ENCODE assay signal across 8 mouse cellular contexts in genomic region chr3:31309371-31309933, GRCm38 (mm10). TPM values are rescaled to one million over a fixed set of nuclear protein-coding genes. Genes with fewer than 3 reads are reported as not detected.
DNase-seq lines count a peak whose midpoint lies in the region; ATAC-seq and TF ChIP-seq lines count a peak whose summit lies in the region.

No protein-coding gene starts in this region.

- WGBS in lung, embryonic 14.5 days, result 1% methylated on average over 36 of the region's 36 CpGs
- under 1% methylated on average over 36 of the region's 36 CpGs for WGBS in embryonic facial prominence, embryonic 10.5 days
- WGBS in intestine, embryonic 15.5 days, result 4% methylated on average over 36 of the region's 36 CpGs
- WGBS in midbrain, postnatal 0 days, result 1% methylated on average over 36 of the region's 36 CpGs

- H3K36me3 ChIP-seq in lung, embryonic 14.5 days (ENCODE audit: insufficient read depth), result no peaks in the 10 kb centered on the region
- H3K36me3 ChIP-seq in embryonic facial prominence, embryonic 10.5 days (replicated peaks), result no peaks in the 10 kb centered on the region
- no peaks in the 10 kb centered on the region for H3K36me3 ChIP-seq in intestine, embryonic 15.5 days
- no peaks in the 10 kb centered on the region for H3K36me3 ChIP-seq in midbrain, postnatal 0 days (ENCODE audit: insufficient read depth, low read length)

- H3K4me2 ChIP-seq in lung, embryonic 14.5 days, result 0 out of 2 replicates have a peak overlapping the region, but pooled peaks have one; percentile 7
- H3K4me2 ChIP-seq in intestine, embryonic 15.5 days (replicated peaks), result 0 out of 2 replicates have a peak overlapping the region, but pooled peaks have one; percentile 24
- peak overlapping the region; percentile 78 for H3K4me2 ChIP-seq in midbrain, postnatal 0 days (ENCODE audit: low read depth, low read length, poor library complexity, severe bottlenecking)

- DNase-seq in lung, embryonic 14.5 days, result no peak
- DNase-seq in lung, postnatal 10 days, result no peak
- DNase-seq in embryonic facial prominence, embryonic 10.5 days (ENCODE audit: low spot score), result peak; percentile 29
- peak; percentile 31 for DNase-seq in midbrain, postnatal 0 days (ENCODE audit: low spot score)

- ATAC-seq in lung, embryonic 14.5 days (ENCODE audit: insufficient read depth), result no peak
- ATAC-seq in intestine, embryonic 15.5 days, result no peak
- peak; percentile 75 for ATAC-seq in midbrain, postnatal 0 days (ENCODE audit: low FRiP score)
- no peak for ATAC-seq in granulocyte monocyte progenitor cell, adult 5-6 weeks (replicated peaks; ENCODE audit: poor library complexity, severe bottlenecking)
- ATAC-seq in erythroid progenitor cell, adult 5-6 weeks (replicated peaks; ENCODE audit: low FRiP score, poor library complexity, severe bottlenecking), result no peak
- no peak for ATAC-seq in CD4-positive, CD25-positive, alpha-beta regulatory T cell, adult 4 months

- no peaks in the 10 kb centered on the region for H3K9me3 ChIP-seq in lung, embryonic 14.5 days (ENCODE audit: low read depth, low read length)
- H3K9me3 ChIP-seq in embryonic facial prominence, embryonic 10.5 days, result no peaks in the 10 kb centered on the region
- no peaks in the 10 kb centered on the region for H3K9me3 ChIP-seq in intestine, embryonic 15.5 days
- no peaks in the 10 kb centered on the region for H3K9me3 ChIP-seq in midbrain, postnatal 0 days (ENCODE audit: low read length)

- no peak overlapping the region for H3K27ac ChIP-seq in lung, embryonic 14.5 days (ENCODE audit: low read depth)
- no peak overlapping the region for H3K27ac ChIP-seq in embryonic facial prominence, embryonic 10.5 days (replicated peaks)
- H3K27ac ChIP-seq in intestine, embryonic 15.5 days, result no peak overlapping the region
- peak overlapping the region; percentile 81 for H3K27ac ChIP-seq in midbrain, postnatal 0 days (ENCODE audit: low read depth, low read length)

- peaks cover 22% of the 10 kb centered on the region for H3K27me3 ChIP-seq in lung, embryonic 14.5 days (ENCODE audit: insufficient read depth, low read length)
- H3K27me3 ChIP-seq in embryonic facial prominence, embryonic 10.5 days (replicated peaks; ENCODE audit: low read depth, poor library complexity, severe bottlenecking), result peaks cover 42% of the 10 kb centered on the region
- H3K27me3 ChIP-seq in intestine, embryonic 15.5 days (replicated peaks), result peaks cover 26% of the 10 kb centered on the region
- no peaks in the 10 kb centered on the region for H3K27me3 ChIP-seq in midbrain, postnatal 0 days (ENCODE audit: insufficient read depth, low read length)

- no peak overlapping the region for H3K9ac ChIP-seq in lung, embryonic 14.5 days
- H3K9ac ChIP-seq in intestine, embryonic 15.5 days, result no peak overlapping the region
- peak overlapping the region; percentile 90 for H3K9ac ChIP-seq in midbrain, postnatal 0 days (replicated peaks; ENCODE audit: low read length, poor library complexity, severe bottlenecking)

- no peaks in the 10 kb centered on the region for H3K4me1 ChIP-seq in lung, embryonic 14.5 days (ENCODE audit: insufficient read depth)
- H3K4me1 ChIP-seq in embryonic facial prominence, embryonic 10.5 days, result peaks cover 14% of the 10 kb centered on the region
- H3K4me1 ChIP-seq in intestine, embryonic 15.5 days (replicated peaks), result 0 out of 2 replicates have a peak, but pooled peaks cover 3% of the 10 kb centered on the region
- 0 out of 2 replicates have a peak, but pooled peaks cover 2% of the 10 kb centered on the region for H3K4me1 ChIP-seq in midbrain, postnatal 0 days (ENCODE audit: insufficient read depth, low read length)

- H3K4me3 ChIP-seq in lung, embryonic 14.5 days (ENCODE audit: low read depth, low read length), result peak overlapping the region; percentile 8; the same call in 1 of the 2 replicates
- peak overlapping the region; percentile 55 for H3K4me3 ChIP-seq in embryonic facial prominence, embryonic 10.5 days
- H3K4me3 ChIP-seq in intestine, embryonic 15.5 days (replicated peaks), result peak overlapping the region; percentile 19
- H3K4me3 ChIP-seq in midbrain, postnatal 0 days (ENCODE audit: low read depth, low read length), result peak overlapping the region; percentile 76

- no peak for TF ChIP-seq CTCF in lung, embryonic 14.5 days (IDR thresholded peaks at IDR 0.05; ENCODE audit: low read depth)
- TF ChIP-seq CTCF in midbrain, postnatal 0 days (IDR thresholded peaks at IDR 0.05), result no peak

RNA-seq across cellular contexts. Expression of gene Slc7a14, which starts 0.7 kb away (rescaled TPM):
- polyA plus RNA-seq in lung, embryonic 14.5 days (2014; fragmentation: Nextera tagmentation; extraction: Ambion mirVana), result 0.07 and 0.13 TPM in 2 replicates
- polyA plus RNA-seq in embryonic facial prominence, embryonic 10.5 days (2016; fragmentation: Nextera tagmentation; extraction: Ambion mirVana), result 0.19 and 0.26 TPM in 2 replicates
- polyA plus RNA-seq in intestine, embryonic 15.5 days (2015; fragmentation: Nextera tagmentation; extraction: Ambion mirVana), result 0.92 and 0.99 TPM in 2 replicates
- 24.7 and 25.1 TPM in 2 replicates for total RNA-seq in midbrain, postnatal 0 days (2014; rRNA removed)
- 7.6 and 8.1 TPM in 2 replicates for polyA plus RNA-seq in midbrain, postnatal 0 days (2015; fragmentation: Nextera tagmentation; extraction: Ambion mirVana)
- total RNA-seq in granulocyte monocyte progenitor cell, adult 5-6 weeks (2014; fragmentation: Nextera tagmentation), result not detected in 2 replicates
- total RNA-seq in granulocyte monocyte progenitor cell, adult 5-6 weeks (2017), result not detected in 2 replicates
- total RNA-seq in erythroid progenitor cell, adult 5-6 weeks (2015; ENCODE audit: low replicate concordance), result 0.36 TPM in 1 of 2 replicates, not detected in the other
- total RNA-seq in erythroid progenitor cell, adult 5-6 weeks (2017; ENCODE audit: low replicate concordance), result not detected in 2 replicates
- polyA plus RNA-seq in CD4-positive, CD25-positive, alpha-beta regulatory T cell, adult 4 months (2017; shearing (Covaris generic)), result not detected

Comparison
In these comparisons a context has a peak if more than half of its experiments do, and no peak if none do; other contexts are left out.
1. DNase-seq: peak in embryonic facial prominence, embryonic 10.5 days (single experiment) and midbrain, postnatal 0 days (single experiment); none in lung, embryonic 14.5 days (single experiment) and lung, postnatal 10 days (single experiment).
2. H3K4me2 ChIP-seq: peak in every context shown above with its lines; median percentile 78 in midbrain, postnatal 0 days; 24 in intestine, embryonic 15.5 days; 7 in lung, embryonic 14.5 days.
3. H3K4me3 ChIP-seq: peak in every context shown above with its lines; median percentile 76 in midbrain, postnatal 0 days; 55 in embryonic facial prominence, embryonic 10.5 days; 19 in intestine, embryonic 15.5 days; 8 in lung, embryonic 14.5 days.